Mouse (Mus musculus) stomach, postnatal 0 days (tissue): Measurements from ENCODE around the gene Fam184b.

Experiments
- CTCF ChIP-seq: IDR thresholded peaks from 2 replicates; pipeline ENCODE4 v1.5.1; 2016; ENCODE audit warnings: antibody characterized with exemption, low read depth, mild to moderate bottlenecking, moderate library complexity
- EP300 ChIP-seq: optimal IDR thresholded peaks from 2 replicates; pipeline ENCODE3; 2016; ENCODE audit warnings: antibody characterized with exemption

DNA sequence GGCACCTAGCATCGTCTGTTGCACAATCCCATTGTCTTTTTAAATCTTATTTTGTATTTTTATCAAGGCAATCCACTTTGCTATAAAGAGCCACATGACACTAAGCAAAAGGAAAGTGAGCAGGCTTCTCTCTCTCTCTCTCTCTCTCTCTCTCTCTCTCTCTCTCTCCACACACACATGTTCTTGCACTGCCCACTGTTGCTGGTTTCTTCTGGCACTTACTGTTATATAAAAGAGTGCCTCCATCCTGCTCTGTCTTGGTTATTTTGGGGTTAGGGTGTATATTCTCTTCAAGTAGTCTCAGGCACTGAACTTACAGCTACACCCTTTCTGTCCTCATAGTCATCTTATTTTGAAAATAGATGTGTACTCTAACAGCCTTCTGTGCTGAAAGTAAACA, 89.8 kb downstream of the Fam184b start:
- TF ChIP-seq CTCF (no peak), EP300 (no peak)
